In the genomic region with DNA sequence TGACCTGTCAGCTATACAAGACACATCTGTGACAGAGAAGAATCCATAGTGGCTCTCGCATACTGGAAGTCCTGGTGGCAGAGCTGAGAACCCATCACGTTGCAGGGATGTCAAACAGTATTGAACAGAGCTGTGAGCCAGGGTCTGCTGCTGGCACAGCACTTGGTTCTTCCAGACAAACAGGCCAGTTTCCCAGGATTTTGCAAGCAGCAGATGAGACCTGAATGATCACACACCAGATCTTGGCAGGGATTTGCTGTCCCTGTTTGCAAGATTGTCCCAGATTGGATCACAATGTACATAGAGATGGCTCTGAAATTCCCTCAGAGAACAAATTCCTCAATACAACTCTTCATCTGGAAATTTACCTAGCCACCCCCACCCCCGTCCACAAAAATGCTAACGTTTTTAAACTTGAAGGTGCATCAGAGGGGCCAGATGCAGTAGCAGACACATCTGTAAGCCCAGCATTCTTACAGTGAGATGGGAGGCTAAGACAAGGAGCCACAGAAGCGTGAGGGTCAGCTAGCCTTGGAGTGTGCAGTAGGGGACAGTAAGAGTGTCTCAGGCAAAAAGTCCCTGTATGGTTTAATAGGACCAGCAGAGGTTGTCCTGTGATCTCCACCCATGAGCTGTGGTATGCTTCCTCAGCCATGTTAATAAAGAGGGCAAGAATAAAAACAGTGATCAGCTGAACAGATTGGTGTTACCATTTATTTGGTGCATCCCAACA, we compare ENCODE assay signal across 10 mouse cellular contexts.
A peak's percentile ranks its signal among the peaks of the same experiment; 100 is the strongest.
DNase-seq lines count a peak whose midpoint lies in the region; ATAC-seq and TF ChIP-seq lines count a peak whose summit lies in the region.
"Had no signal": no experiment of that assay in that cellular context is flagged by ENCODE, and none has a peak within 500 bp of the region (broad histone marks: within the 10 kb centered on the region; RNA-seq: fewer than 3 reads in every experiment).

No protein-coding gene starts in this region.

- H3K9ac ChIP-seq in limb, embryonic 15.5 days = no peak overlapping the region
- H3K9ac ChIP-seq in hindbrain, embryonic 13.5 days = no peak overlapping the region
- no peak overlapping the region for H3K9ac ChIP-seq in midbrain, embryonic 15.5 days

- TF ChIP-seq POLR2A in brain, embryonic 14.5 days (IDR thresholded peaks at IDR 0.05; ENCODE audit: borderline replicate concordance, extremely low read depth, insufficient read depth, insufficient read length, poor library complexity, severe bottlenecking) = no peak

- ATAC-seq in limb, embryonic 15.5 days (ENCODE audit: insufficient number of reproducible peaks, low FRiP score, low TSS enrichment, low read depth) = no peak
- ATAC-seq in hindbrain, embryonic 13.5 days (ENCODE audit: low FRiP score) = no peak
- peak; percentile 46 for ATAC-seq in midbrain, embryonic 15.5 days (replicated peaks)
- no peak for ATAC-seq in granulocyte monocyte progenitor cell, adult 5-6 weeks (replicated peaks; ENCODE audit: poor library complexity, severe bottlenecking)

- no peak for TF ChIP-seq CTCF in brain, embryonic 14.5 days (IDR thresholded peaks at IDR 0.05; ENCODE audit: borderline replicate concordance, extremely low read depth, insufficient read depth, insufficient read length)

- WGBS in limb, embryonic 15.5 days = 66% methylated on average over 5 of the region's 5 CpGs
- WGBS in limb, embryonic 10.5 days = 78% methylated on average over 5 of the region's 5 CpGs
- WGBS in hindbrain, embryonic 13.5 days = 74% methylated on average over 5 of the region's 5 CpGs
- WGBS in midbrain, embryonic 15.5 days = 70% methylated on average over 5 of the region's 5 CpGs

- H3K4me2 ChIP-seq in limb, embryonic 15.5 days = 0 out of 2 replicates have a peak overlapping the region, but pooled peaks have one; percentile 7
- H3K4me2 ChIP-seq in hindbrain, embryonic 13.5 days = no peak overlapping the region; the same call in 1 of the 2 replicates
- H3K4me2 ChIP-seq in midbrain, embryonic 15.5 days = peak overlapping the region; percentile 20; the same call in 1 of the 2 replicates
- H3K4me2 ChIP-seq: heart, embryonic 11.5 days had no signal

- H3K27ac ChIP-seq in limb, embryonic 15.5 days = no peak overlapping the region
- no peak overlapping the region for H3K27ac ChIP-seq in limb, embryonic 10.5 days
- peak overlapping the region; percentile 44 for H3K27ac ChIP-seq in hindbrain, embryonic 13.5 days
- H3K27ac ChIP-seq in midbrain, embryonic 15.5 days = peak overlapping the region; percentile 73

- no peaks in the 10 kb centered on the region for H3K36me3 ChIP-seq in limb, embryonic 15.5 days
- H3K36me3 ChIP-seq in limb, embryonic 10.5 days = no peaks in the 10 kb centered on the region
- no peaks in the 10 kb centered on the region for H3K36me3 ChIP-seq in hindbrain, embryonic 13.5 days
- no peaks in the 10 kb centered on the region for H3K36me3 ChIP-seq in midbrain, embryonic 15.5 days (replicated peaks)
- H3K36me3 ChIP-seq: G1E had no signal

- DNase-seq in limb, embryonic 10.5 days (ENCODE audit: low spot score) = no peak
- peak; percentile 74 for DNase-seq in brain, embryonic 14.5 days (ENCODE audit: low read depth)
- no peak for DNase-seq in testis, postnatal 14 days (ENCODE audit: low spot score)
- DNase-seq: thymus, postnatal 36 days had no signal

- no peak overlapping the region for H3K4me3 ChIP-seq in limb, embryonic 15.5 days
- H3K4me3 ChIP-seq in limb, embryonic 10.5 days = no peak overlapping the region
- no peak overlapping the region for H3K4me3 ChIP-seq in hindbrain, embryonic 13.5 days
- no peak overlapping the region for H3K4me3 ChIP-seq in midbrain, embryonic 15.5 days

- no peaks in the 10 kb centered on the region for H3K27me3 ChIP-seq in limb, embryonic 15.5 days
- no peaks in the 10 kb centered on the region for H3K27me3 ChIP-seq in limb, embryonic 10.5 days (ENCODE audit: low read depth, poor library complexity, severe bottlenecking)
- H3K27me3 ChIP-seq in hindbrain, embryonic 13.5 days = no peaks in the 10 kb centered on the region
- H3K27me3 ChIP-seq in midbrain, embryonic 15.5 days (replicated peaks) = no peaks in the 10 kb centered on the region

- H3K4me1 ChIP-seq in limb, embryonic 15.5 days = peaks cover 34% of the 10 kb centered on the region
- peaks cover 21% of the 10 kb centered on the region for H3K4me1 ChIP-seq in limb, embryonic 10.5 days
- peaks cover 27% of the 10 kb centered on the region for H3K4me1 ChIP-seq in hindbrain, embryonic 13.5 days (replicated peaks)
- peaks cover 20% of the 10 kb centered on the region for H3K4me1 ChIP-seq in midbrain, embryonic 15.5 days

- H3K9me3 ChIP-seq in limb, embryonic 15.5 days = no peaks in the 10 kb centered on the region
- no peaks in the 10 kb centered on the region for H3K9me3 ChIP-seq in limb, embryonic 10.5 days (replicated peaks)
- no peaks in the 10 kb centered on the region for H3K9me3 ChIP-seq in hindbrain, embryonic 13.5 days
- no peaks in the 10 kb centered on the region for H3K9me3 ChIP-seq in midbrain, embryonic 15.5 days
- H3K9me3 ChIP-seq: G1E had no signal

Comparison
In these comparisons a context has a peak if more than half of its experiments do, and no peak if none do; other contexts are left out.
1. H3K27ac ChIP-seq: peak in hindbrain, embryonic 13.5 days (single experiment) and midbrain, embryonic 15.5 days (single experiment); none in limb, embryonic 15.5 days (single experiment) and limb, embryonic 10.5 days (single experiment).